Mouse (Mus musculus) brain, embryonic 18.5 days (tissue): ENCODE results near the gene Nova1.

Experiments used
- DNase-seq: peaks from one replicate; pipeline ENCODE4 v3.0.0-alpha.2; 2012; ENCODE audit warnings: low read depth, low spot score

The Nova1 gene

DNA sequence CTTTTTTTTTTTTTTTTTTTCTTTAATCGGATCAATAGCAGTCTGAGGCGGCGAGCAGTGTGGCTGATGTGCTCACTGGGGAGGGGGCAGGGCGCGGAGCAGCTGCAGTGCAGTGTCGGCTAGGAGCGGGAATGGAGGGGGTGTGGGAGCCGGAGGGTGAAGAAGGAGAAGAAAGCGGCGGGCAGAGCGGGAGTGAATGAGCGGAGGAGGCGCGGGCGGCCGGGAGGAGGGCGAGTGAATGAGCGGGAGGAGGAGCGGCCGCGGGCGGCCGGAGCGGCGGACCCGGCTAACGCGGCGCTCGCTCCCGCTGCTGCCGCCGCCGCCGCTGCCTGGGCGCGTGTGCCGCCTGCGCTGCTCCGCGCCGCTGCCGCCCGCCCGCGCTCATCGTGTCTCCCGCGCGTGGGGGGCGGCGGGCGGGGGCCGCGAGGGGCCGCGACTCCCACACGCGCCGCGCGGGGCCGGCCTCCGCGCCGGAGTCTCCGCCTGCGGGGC lies at the start of gene Nova1:
Gene Nova1, minus strand, starts transcription at position 74 of the 492 bp plus-strand sequence.
- no peak for DNase-seq

GRCm38 (mm10) chr12:46819348-46820022 lies 756 bp upstream of the Nova1 start:
- DNase-seq, result peak; percentile 79

GRCm38 (mm10) chr12:46818021-46818855 lies 491 bp downstream of the Nova1 start:
- DNase-seq, result no peak

DNA sequence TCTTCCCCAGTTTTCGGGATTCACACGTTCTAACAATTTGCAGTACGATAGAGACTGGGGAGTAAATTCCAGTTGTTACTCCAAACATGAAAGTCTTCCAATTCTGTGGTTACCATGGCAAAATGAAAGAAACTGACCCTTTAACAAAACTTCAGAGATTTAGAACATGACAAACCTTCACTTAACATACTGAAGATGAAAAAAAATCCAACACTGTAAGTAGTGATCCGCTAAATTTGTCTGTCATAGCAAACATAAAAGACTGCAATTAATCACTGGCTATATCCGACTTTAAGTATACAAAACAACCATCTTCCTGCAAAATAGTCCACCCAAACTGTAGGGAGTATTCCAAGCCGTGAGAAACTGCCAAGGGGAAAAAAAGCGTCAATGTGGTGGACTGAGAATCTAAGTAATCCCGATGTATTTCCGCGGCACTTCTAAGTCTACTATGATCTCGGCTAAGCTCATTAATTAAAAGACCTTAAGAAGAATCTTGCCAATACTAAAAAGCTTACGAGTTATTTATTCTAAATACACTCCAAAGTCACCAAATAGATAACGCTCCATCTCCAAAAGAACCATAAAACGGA lies 1.4 kb downstream of the Nova1 start:
- DNase-seq, result no peak

- DNase-seq, result no peak
Measured at GRCm38 (mm10) chr12:46816291-46816690, 2.4 kb downstream of the Nova1 start.

GRCm38 (mm10) chr12:46815697-46816096 lies 3.0 kb downstream of the Nova1 start:
- no peak for DNase-seq

GRCm38 (mm10) chr12:46814820-46815219 lies 3.9 kb downstream of the Nova1 start:
- DNase-seq, result no peak

GRCm38 (mm10) chr12:46801311-46801710 lies 17.4 kb downstream of the Nova1 start:
- DNase-seq, result no peak

- DNase-seq, result no peak
Measured at GRCm38 (mm10) chr12:46782301-46783280, 36.1 kb downstream of the Nova1 start.

DNA sequence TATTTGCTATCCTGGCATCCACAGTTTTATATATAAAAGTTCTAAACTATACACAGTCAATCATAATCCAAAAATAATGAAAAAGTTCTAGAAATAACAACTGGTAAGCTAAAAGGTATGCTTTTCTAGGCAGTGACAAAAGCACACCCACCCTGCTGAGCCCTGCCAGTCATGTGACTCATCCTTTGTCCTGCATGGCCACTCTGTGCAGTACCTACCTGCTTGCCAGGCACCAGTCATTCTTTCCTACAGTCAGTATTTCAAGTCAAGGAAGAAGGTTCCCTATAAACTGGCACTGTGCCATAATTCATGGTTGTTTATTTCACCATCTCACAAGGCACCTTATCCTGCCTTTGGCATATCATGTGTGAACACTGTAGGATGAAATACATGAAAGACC lies 37.2 kb downstream of the Nova1 start:
- DNase-seq, result no peak

- DNase-seq, result no peak
Measured at GRCm38 (mm10) chr12:46780983-46781382, 37.7 kb downstream of the Nova1 start.

DNA sequence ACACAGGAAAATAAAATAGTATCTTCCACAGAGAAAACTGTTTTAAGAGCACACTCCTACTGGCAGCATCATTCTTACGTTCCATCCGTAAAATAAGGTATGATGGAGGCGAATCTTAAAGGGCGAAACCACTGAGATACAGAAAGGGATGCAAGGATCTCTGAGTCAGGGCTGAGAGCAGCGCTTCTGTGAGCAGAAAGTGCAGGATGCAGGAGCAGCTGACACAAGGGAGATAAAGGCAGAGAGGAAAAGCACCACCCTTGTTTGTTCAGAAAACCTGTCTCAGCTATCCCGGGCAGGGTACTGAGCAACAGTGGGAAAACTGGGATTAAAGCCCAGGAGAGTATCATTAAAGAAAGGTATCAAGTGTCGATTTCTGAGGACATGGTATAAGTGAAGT lies 59.3 kb downstream of the Nova1 start:
- no peak for DNase-seq

- DNase-seq, result no peak
Measured at GRCm38 (mm10) chr12:46754325-46754848, 64.3 kb downstream of the Nova1 start.

DNA sequence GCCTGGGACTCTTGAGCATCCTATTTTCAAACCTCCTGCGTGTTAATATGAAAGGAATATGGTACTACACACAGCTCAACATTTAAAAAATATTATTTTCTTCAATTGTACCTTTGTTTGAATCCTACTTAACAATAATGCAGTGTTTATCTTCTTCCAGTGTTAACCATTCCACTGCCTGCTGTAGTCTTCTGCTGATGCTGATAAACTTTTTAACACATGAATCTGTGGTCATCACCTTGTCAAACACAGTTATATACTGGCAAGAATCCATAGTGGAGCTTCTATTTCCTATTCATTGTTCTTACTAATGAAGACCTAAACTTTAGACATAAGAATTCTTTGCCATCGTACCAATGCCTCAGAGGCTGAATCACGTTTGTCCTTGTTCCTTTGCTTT lies 65.6 kb downstream of the Nova1 start:
- no peak for DNase-seq

- no peak for DNase-seq
Measured at GRCm38 (mm10) chr12:46733261-46733660, 85.5 kb downstream of the Nova1 start.

DNA sequence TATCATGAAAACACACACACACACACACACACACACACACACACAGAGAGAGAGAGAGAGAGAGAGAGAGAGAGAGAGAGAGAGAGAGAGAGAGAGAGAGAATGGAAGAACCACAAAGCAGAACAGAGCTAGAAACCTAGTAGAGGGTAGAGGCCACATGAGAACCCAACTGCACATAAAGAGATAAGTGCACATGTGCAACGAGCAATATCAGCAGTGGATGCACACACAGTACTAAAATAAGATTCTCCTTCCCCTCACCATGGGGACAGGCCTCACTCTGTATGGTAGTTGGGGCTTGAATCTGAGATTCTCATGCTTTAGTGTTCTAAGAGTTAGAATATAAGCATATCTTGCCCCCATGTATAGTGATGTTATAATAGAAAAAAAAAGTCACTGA lies 86.8 kb downstream of the Nova1 start:
- DNase-seq, result no peak

DNA sequence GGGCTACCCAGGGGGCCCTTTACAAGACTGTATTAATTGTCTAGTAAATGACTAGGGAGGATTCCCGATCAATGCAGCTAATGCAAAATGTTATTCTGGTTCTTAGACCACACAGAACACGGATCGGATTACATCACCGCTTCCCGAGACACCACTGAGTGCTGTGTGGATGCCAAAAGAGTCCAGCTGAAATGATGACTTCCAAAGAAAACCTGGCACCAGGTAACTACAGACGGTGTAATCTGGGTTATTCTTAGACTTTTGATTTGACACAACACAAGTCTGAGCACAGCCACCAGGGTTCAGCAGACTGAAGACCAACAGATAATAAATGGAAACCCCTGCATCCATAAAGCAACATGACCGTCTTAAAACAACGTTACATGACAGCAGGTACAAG lies 96.8 kb downstream of the Nova1 start:
- DNase-seq, result no peak

DNA sequence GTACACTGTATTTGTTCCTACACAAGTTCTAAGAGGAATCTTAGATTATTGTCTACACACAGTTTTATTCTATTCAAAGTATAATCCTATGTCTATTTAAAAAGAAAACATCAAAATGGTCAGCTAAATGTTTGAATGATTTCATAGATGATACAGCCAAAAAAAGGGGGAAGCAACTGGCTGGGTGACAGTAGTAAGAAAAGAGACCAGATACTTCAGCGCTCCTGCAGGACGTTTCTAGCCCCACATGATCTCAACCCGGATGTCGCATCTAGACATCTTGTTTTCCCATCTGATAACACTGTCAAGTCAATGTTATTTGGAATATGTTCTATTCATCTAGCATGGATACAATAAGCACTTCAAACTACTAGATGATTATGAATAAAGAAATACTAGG lies 99.7 kb downstream of the Nova1 start:
- DNase-seq, result no peak

DNA sequence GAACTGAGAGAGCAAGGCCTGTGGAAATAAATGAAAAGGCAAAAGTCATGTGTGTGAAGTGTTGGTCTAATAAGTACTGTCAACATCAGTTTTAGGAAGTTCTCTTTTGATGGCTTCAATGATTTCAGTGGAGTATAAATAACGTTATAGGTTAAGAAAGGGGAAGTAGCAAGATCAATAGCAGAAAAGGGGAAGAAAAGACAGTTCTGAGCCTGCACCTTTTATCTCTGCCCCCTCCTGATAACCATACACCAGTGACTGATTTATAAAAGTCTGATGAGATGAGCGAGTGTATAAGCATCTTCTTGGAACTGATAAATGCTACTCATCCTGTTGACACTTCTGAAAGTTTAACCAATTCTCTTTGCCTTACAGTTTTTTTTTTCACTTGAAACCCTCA lies 108.6 kb downstream of the Nova1 start:
- DNase-seq, result no peak

DNA sequence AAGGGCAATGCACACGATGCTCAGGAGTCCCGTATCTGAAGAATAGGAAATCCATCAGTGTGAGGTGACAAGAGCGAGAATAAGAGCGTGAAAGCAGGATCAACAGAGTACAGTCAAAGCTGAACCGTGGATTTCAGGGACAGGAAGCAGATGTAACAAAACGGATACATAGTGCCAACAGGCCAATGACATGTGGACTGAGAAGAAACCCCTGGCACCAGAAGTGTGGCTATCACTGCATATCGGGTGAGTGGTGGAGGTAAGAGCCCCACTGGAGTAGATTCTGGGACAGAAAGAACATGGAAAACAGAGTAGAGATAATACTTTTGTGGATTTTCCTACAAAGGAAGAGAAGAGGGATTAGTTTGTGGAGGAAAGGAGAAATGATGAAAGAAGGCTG lies 109.3 kb downstream of the Nova1 start:
- no peak for DNase-seq

DNA sequence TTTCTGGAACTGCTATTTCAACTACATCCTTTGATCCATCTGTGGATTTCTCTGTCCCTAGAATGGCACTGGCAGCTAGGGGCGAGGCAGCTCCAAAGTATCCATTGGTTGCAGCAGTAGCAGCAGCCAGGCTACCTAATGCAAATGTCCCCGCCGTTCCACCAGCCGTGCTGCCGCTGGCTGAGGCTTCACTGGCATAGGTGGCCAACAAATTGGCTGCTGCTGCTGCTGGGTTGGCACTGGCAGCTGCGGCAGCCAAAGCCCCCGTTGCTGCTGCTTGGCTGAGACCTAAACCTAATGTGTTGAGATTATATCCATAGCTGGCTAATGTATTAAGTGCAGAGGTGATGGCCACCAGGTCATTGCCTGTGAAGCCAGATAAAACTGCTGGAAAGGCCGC lies 118.5 kb downstream of the Nova1 start:
- DNase-seq, result no peak
